26 mouse cellular contexts compared by ENCODE assay signal in genomic region chr5:17334836-17335235, GRCm38 (mm10). TPM values are rescaled to one million over a fixed set of nuclear protein-coding genes. Genes with fewer than 3 reads are reported as not detected.
"Had no signal": no experiment of that assay in that cellular context is flagged by ENCODE, and none has a peak within 500 bp of the region (broad histone marks: within the 10 kb centered on the region; RNA-seq: fewer than 3 reads in every experiment).

No protein-coding gene starts in this region.

- H3K9me3 ChIP-seq: midbrain, embryonic 10.5 days; midbrain, embryonic 12.5 days; neural tube, embryonic 13.5 days; neural tube, embryonic 15.5 days had no signal

- H3K36me3 ChIP-seq: midbrain, embryonic 10.5 days; midbrain, embryonic 12.5 days; neural tube, embryonic 13.5 days; neural tube, embryonic 15.5 days had no signal

- H3K4me2 ChIP-seq: lung, embryonic 14.5 days; midbrain, embryonic 12.5 days; neural tube, embryonic 13.5 days; neural tube, embryonic 15.5 days had no signal

- H3K27me3 ChIP-seq: midbrain, embryonic 12.5 days; neural tube, embryonic 13.5 days; neural tube, embryonic 15.5 days had no signal

- H3K4me3 ChIP-seq: midbrain, embryonic 10.5 days; midbrain, embryonic 12.5 days; myocyte; neural tube, embryonic 13.5 days; neural tube, embryonic 15.5 days had no signal

- H3K9ac ChIP-seq: lung, embryonic 14.5 days; midbrain, embryonic 12.5 days; neural tube, embryonic 13.5 days; neural tube, embryonic 15.5 days had no signal

- H3K27ac ChIP-seq: midbrain, embryonic 10.5 days; midbrain, embryonic 12.5 days; neural tube, embryonic 13.5 days; neural tube, embryonic 15.5 days had no signal

- DNase-seq: lung, embryonic 14.5 days; lung, postnatal 10 days; lung, postnatal 4 days; midbrain, embryonic 14.5 days; retina, postnatal 1 day; right cerebral cortex, adult 18-20 months; right cerebral cortex, postnatal 25 days; right cerebral cortex, postnatal 4 days; spleen, adult 18-20 months; thymus, adult 18-20 months; thymus, postnatal 14 days; thymus, postnatal 36 days had no signal

- ATAC-seq: midbrain, embryonic 16.5 days had no signal

- H3K4me1 ChIP-seq: midbrain, embryonic 10.5 days; midbrain, embryonic 12.5 days; neural tube, embryonic 13.5 days; neural tube, embryonic 15.5 days had no signal

RNA-seq across cellular contexts. Expression of gene Speer4f2, which starts 38.1 kb away (rescaled TPM):
- total RNA-seq: megakaryocyte, adult 5-6 weeks; megakaryocyte-erythroid progenitor cell, adult 5-6 weeks had no signal
- polyA plus RNA-seq: lung, embryonic 14.5 days; lung, embryonic 16.5 days; midbrain, embryonic 10.5 days; midbrain, embryonic 12.5 days; midbrain, embryonic 14.5 days; midbrain, embryonic 16.5 days; myocyte; neural tube, embryonic 11.5 days; neural tube, embryonic 13.5 days; neural tube, embryonic 15.5 days; small intestine, adult 2 months; stomach, embryonic 14.5 days; stomach, embryonic 16.5 days; thymus, postnatal 0 days had no signal
